Mouse (Mus musculus) MEL (cell line): Measurements from ENCODE around the gene Pipox. TPM values are rescaled to one million over a fixed set of nuclear protein-coding genes. Genes with fewer than 3 reads are reported as not detected.

Source experiments
- DNase-seq: peaks from one replicate; pipeline ENCODE4 v3.0.0; 2011; ENCODE audit warnings: low read depth, low spot score
- H3K27ac ChIP-seq: 2 replicates; pipeline ENCODE4 v1.5.1; 2012; ENCODE audit warnings: low read depth, mild to moderate bottlenecking, control low read depth, low read length, moderate library complexity; ENCODE audit not compliant: control insufficient read depth
- H3K27me3 ChIP-seq, 2 experiments: fragments of 150-350 bp in 1 of 2; sonication (generic) in 1 of 2; 2 replicates each; pipeline ENCODE4 v1.6.1; 2012; ENCODE audit warnings: low read length in 2 of 2, mild to moderate bottlenecking in 2 of 2, improper control_type of control experiment in 1 of 2, moderate library complexity in 1 of 2; ENCODE audit not compliant: insufficient read depth in 2 of 2, control insufficient read depth in 1 of 2
- H3K36me3 ChIP-seq, 2 experiments: 2 replicates each; pipeline ENCODE4 v1.6.1; 2012 to 2014; ENCODE audit warnings: low read length in 2 of 2, improper control_type of control experiment in 1 of 2, inconsistent platforms in 1 of 2, mild to moderate bottlenecking in 1 of 2; ENCODE audit not compliant: insufficient read depth in 2 of 2, control insufficient read depth in 1 of 2
- H3K4me1 ChIP-seq, 2 experiments: fragments of 150-350 bp in 1 of 2; sonication (generic) in 1 of 2; 2 replicates each; pipeline ENCODE4 v1.6.1; 2012; ENCODE audit warnings: low read length in 2 of 2, improper control_type of control experiment in 1 of 2, mild to moderate bottlenecking in 1 of 2; ENCODE audit not compliant: insufficient read depth in 2 of 2, control insufficient read depth in 1 of 2
- H3K4me3 ChIP-seq, 2 experiments: fragments of 150-350 bp in 1 of 2; sonication (generic) in 1 of 2; 2 replicates each; pipeline ENCODE4 v1.5.1; 2012; ENCODE audit warnings: low read depth in 2 of 2, low read length in 2 of 2, mild to moderate bottlenecking in 2 of 2, moderate library complexity in 2 of 2, control low read depth in 1 of 2, improper control_type of control experiment in 1 of 2; ENCODE audit not compliant: control insufficient read depth in 1 of 2, insufficient read depth in 1 of 2
- H3K79me2 ChIP-seq: 2 replicates; pipeline ENCODE4 v1.6.1; 2012; ENCODE audit warnings: mild to moderate bottlenecking, low read length, moderate library complexity; ENCODE audit not compliant: control insufficient read depth, poor library complexity, insufficient read depth
- H3K9ac ChIP-seq: 2 replicates; pipeline ENCODE4 v1.6.1; 2012; ENCODE audit warnings: low read depth, mild to moderate bottlenecking, control low read depth, low read length, moderate library complexity; ENCODE audit not compliant: control insufficient read depth, poor library complexity, severe bottlenecking
- H3K9me3 ChIP-seq: fragments of 150-350 bp; sonication (generic); replicated peaks from 2 replicates; pipeline ENCODE4 v1.6.1; 2012; ENCODE audit warnings: mild to moderate bottlenecking, low read length, improper control_type of control experiment, moderate library complexity; ENCODE audit not compliant: insufficient read depth
- BHLHE40 ChIP-seq: IDR thresholded peaks from 2 replicates; pipeline ENCODE4 v1.6.1; 2012; ENCODE audit warnings: low read depth, mild to moderate bottlenecking, inconsistent platforms, low read length, improper control_type of control experiment, borderline replicate concordance
- CHD1 ChIP-seq: IDR thresholded peaks from 2 replicates; pipeline ENCODE4 v1.6.1; 2012; ENCODE audit warnings: low read depth, mild to moderate bottlenecking, inconsistent platforms, low read length, improper control_type of control experiment
- CHD2 ChIP-seq: IDR thresholded peaks from 2 replicates; pipeline ENCODE4 v1.6.1; 2011; ENCODE audit warnings: low read length, improper control_type of control experiment
- CTCF ChIP-seq, 3 experiments: IDR thresholded peaks in 2 of 3; conservative IDR thresholded peaks in 1 of 3; 2 replicates each; pipeline ENCODE4 v1.5.1; 2011 to 2012; ENCODE audit warnings: low read length in 3 of 3, low read depth in 2 of 3, mild to moderate bottlenecking in 2 of 3, improper control_type of control experiment in 1 of 3, inconsistent platforms in 1 of 3, mixed read lengths in 1 of 3, moderate library complexity in 1 of 3; ENCODE audit not compliant: control insufficient read depth in 1 of 3, insufficient read depth in 1 of 3, poor library complexity in 1 of 3, severe bottlenecking in 1 of 3
- E2F4 ChIP-seq: IDR thresholded peaks from 2 replicates; pipeline ENCODE4 v1.6.1; 2011; ENCODE audit warnings: low read depth, low read length, improper control_type of control experiment, borderline replicate concordance
- ETS1 ChIP-seq: IDR thresholded peaks from 2 replicates; pipeline ENCODE4 v1.6.1; 2012; ENCODE audit warnings: low read depth, mild to moderate bottlenecking, inconsistent platforms, low read length, improper control_type of control experiment, moderate library complexity
- GATA1 ChIP-seq: IDR thresholded peaks from 2 replicates; pipeline ENCODE4 v1.6.1; 2011; ENCODE audit warnings: low read depth, low read length, improper control_type of control experiment
- MAX ChIP-seq: IDR thresholded peaks from 2 replicates; pipeline ENCODE4 v1.6.1; 2011; ENCODE audit warnings: low read length, improper control_type of control experiment
- MEF2A ChIP-seq: IDR thresholded peaks from 2 replicates; pipeline ENCODE4 v1.6.1; 2014; ENCODE audit warnings: low read depth, mild to moderate bottlenecking, inconsistent platforms, low read length, improper control_type of control experiment; ENCODE audit not compliant: poor library complexity, insufficient replicate concordance, severe bottlenecking; ENCODE audit errors: extremely low read depth
- MYB ChIP-seq: IDR thresholded peaks from 2 replicates; pipeline ENCODE4 v1.6.1; 2011; ENCODE audit warnings: mild to moderate bottlenecking, low read depth, low read length, improper control_type of control experiment
- NELFE ChIP-seq: IDR thresholded peaks from 2 replicates; pipeline ENCODE4 v1.6.1; 2011; ENCODE audit warnings: low read depth, low read length, improper control_type of control experiment
- POLR2A ChIP-seq, 2 experiments: IDR thresholded peaks; 2 replicates each; pipeline ENCODE4 v1.6.1; 2011 to 2012; ENCODE audit warnings: low read length in 2 of 2, mild to moderate bottlenecking in 2 of 2, control low read depth in 1 of 2, improper control_type of control experiment in 1 of 2, low read depth in 1 of 2, moderate library complexity in 1 of 2; ENCODE audit not compliant: control insufficient read depth in 1 of 2, insufficient read depth in 1 of 2, poor library complexity in 1 of 2
- POLR2AphosphoS2 ChIP-seq: IDR thresholded peaks from 2 replicates; pipeline ENCODE4 v1.6.1; 2011; ENCODE audit warnings: low read length, improper control_type of control experiment
- POLR2AphosphoS5 ChIP-seq: IDR thresholded peaks from 2 replicates; pipeline ENCODE4 v1.6.1; 2012; ENCODE audit warnings: low read depth, borderline replicate concordance, mild to moderate bottlenecking, inconsistent platforms, low read length, moderate library complexity, mixed read lengths
- RAD21 ChIP-seq: IDR thresholded peaks from 2 replicates; pipeline ENCODE4 v1.6.1; 2011; ENCODE audit warnings: mild to moderate bottlenecking, low read depth, low read length, improper control_type of control experiment
- RCOR1 ChIP-seq: IDR thresholded peaks from 2 replicates; pipeline ENCODE4 v1.6.1; 2012; ENCODE audit warnings: low read depth, mild to moderate bottlenecking, inconsistent platforms, low read length, improper control_type of control experiment
- SIN3A ChIP-seq: IDR thresholded peaks from 2 replicates; pipeline ENCODE4 v1.6.1; 2012; ENCODE audit warnings: low read length, improper control_type of control experiment, inconsistent platforms
- SMC3 ChIP-seq: IDR thresholded peaks from 2 replicates; pipeline ENCODE4 v1.6.1; 2011; ENCODE audit warnings: low read depth, low read length, improper control_type of control experiment
- TBP ChIP-seq: IDR thresholded peaks from 2 replicates; pipeline ENCODE4 v1.8.0; 2011; ENCODE audit warnings: low read depth, low read length, improper control_type of control experiment
- TCF12 ChIP-seq: IDR thresholded peaks from 2 replicates; pipeline ENCODE4 v1.6.1; 2014; ENCODE audit warnings: low read depth, mild to moderate bottlenecking, inconsistent platforms, low read length, improper control_type of control experiment, moderate library complexity
- USF1 ChIP-seq: IDR thresholded peaks from 2 replicates; pipeline ENCODE4 v1.6.1; 2014; ENCODE audit warnings: low read depth, mild to moderate bottlenecking, inconsistent platforms, low read length, improper control_type of control experiment, moderate library complexity
- USF2 ChIP-seq, 2 experiments: IDR thresholded peaks; 2 replicates each; pipeline ENCODE4 v1.6.1; 2011 to 2012; ENCODE audit warnings: improper control_type of control experiment in 2 of 2, low read length in 2 of 2, borderline replicate concordance in 1 of 2, inconsistent platforms in 1 of 2, low read depth in 1 of 2, mild to moderate bottlenecking in 1 of 2; ENCODE audit not compliant: insufficient read depth in 1 of 2
- polyA plus RNA-seq, 2 experiments: library from polyadenylated mRNA; stranded (reverse) in 1 of 2; unstranded in 1 of 2; fragments of >175 nt in 1 of 2; fragments of >200 nt in 1 of 2; gene quantifications; 2 replicates each; pipeline versions ENCODE4 v1.2.1 to v1.2.4; 2012; ENCODE audit warnings: low replicate concordance in 2 of 2, low read depth in 1 of 2; ENCODE audit not compliant: insufficient read length in 2 of 2, insufficient read depth in 1 of 2, missing spikeins in 1 of 2
- total RNA-seq: library from RNA; depleted of rRNA; stranded (reverse); fragments of 300-350 nt; gene quantifications from 2 replicates; pipeline ENCODE4 v1.2.3, GENCODE M21; 2012

Gene Pipox
- total and polyA plus RNA-seq, 3 experiments: not detected

DNA sequence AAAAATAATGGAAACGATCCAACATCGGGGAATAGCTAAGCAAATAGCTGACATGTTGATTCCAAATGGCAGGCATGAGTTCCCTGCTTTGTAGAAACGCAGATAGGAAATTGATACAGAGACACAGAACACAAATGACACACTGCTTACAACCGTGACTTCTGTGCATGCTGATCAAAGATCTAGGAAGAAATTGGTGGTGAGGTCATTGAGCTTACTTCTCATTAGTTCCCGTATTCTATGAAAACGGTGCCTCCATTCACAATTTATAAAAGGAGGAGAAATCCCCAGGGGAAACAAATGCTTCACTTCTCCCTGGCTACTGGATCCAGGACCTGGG, 2.6 kb upstream of the Pipox start:
- no peaks in the 10 kb centered on the region for H3K79me2 ChIP-seq
- DNase-seq: no peak
- H3K9ac ChIP-seq: no peak overlapping the region
- H3K4me1 ChIP-seq: no peaks in the 10 kb centered on the region
- no peaks in the 10 kb centered on the region for H3K9me3 ChIP-seq
- no peak overlapping the region for H3K4me3 ChIP-seq
- H3K27me3 ChIP-seq: peaks cover 19 to 31% of the 10 kb centered on the region in 2 experiments
- H3K27ac ChIP-seq: no peak overlapping the region
- TF ChIP-seq CHD2: no peak
- no peak for TF ChIP-seq NELFE
- TF ChIP-seq GATA1: no peak
- no peak for TF ChIP-seq RCOR1
- no peak for TF ChIP-seq USF1
- TF ChIP-seq CHD1: no peak
- TF ChIP-seq SIN3A: no peak
- no peak for TF ChIP-seq TCF12
- no peak for TF ChIP-seq TBP
- no peak for TF ChIP-seq MAX
- no peak for TF ChIP-seq ETS1
- no peak for TF ChIP-seq POLR2A (IDR thresholded peaks at IDR 0.05; ENCODE audit: control insufficient read depth in 1 of 2, insufficient read depth in 1 of 2, low read depth in 1 of 2, low read length in 2 of 2, poor library complexity in 1 of 2)
- TF ChIP-seq POLR2AphosphoS2: no peak
- no peak for TF ChIP-seq E2F4
- no peak for TF ChIP-seq POLR2AphosphoS5
- TF ChIP-seq BHLHE40: no peak
- TF ChIP-seq RAD21: no peak
- TF ChIP-seq MYB: no peak
- TF ChIP-seq, all 39 proteins: peak for 0
- no peaks in the 10 kb centered on the region for H3K36me3 ChIP-seq

DNA sequence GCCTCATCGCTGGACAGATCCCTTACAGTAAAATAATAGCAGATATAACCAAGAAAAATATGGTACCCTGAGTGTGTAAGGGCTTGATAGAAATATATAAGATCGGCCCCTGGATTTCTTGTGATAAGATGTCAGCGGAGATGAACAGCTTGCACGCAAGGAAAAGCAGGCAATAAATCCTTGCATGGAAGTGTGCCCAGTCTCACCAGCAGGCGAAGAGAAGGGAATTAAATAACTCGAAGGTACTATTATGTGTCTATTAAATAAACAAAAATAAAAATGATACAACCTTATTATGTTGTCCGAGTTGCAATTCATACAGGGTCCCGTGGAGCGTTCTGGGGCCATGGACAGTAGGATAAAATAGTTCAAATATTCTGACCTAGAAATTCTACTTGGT, 2.1 kb upstream of the Pipox start:
- H3K9ac ChIP-seq: no peak overlapping the region
- no peak for DNase-seq
- H3K27me3 ChIP-seq: peaks cover 20 to 30% of the 10 kb centered on the region in 2 experiments
- H3K4me3 ChIP-seq: no peak overlapping the region
- no peaks in the 10 kb centered on the region for H3K4me1 ChIP-seq
- no peak for TF ChIP-seq POLR2AphosphoS2
- TF ChIP-seq SMC3: no peak
- TF ChIP-seq USF2 (IDR thresholded peaks at IDR 0.05; ENCODE audit: borderline replicate concordance in 1 of 2, insufficient read depth in 1 of 2, low read depth in 1 of 2, low read length in 2 of 2): no peak
- TF ChIP-seq MYB: no peak
- no peak for TF ChIP-seq CTCF (IDR thresholded peaks at IDR 0.05 in 2 of 3, conservative IDR thresholded peaks at IDR 0.05 in 1 of 3; ENCODE audit: control insufficient read depth in 1 of 3, insufficient read depth in 1 of 3, low read depth in 2 of 3, low read length in 3 of 3, poor library complexity in 1 of 3, severe bottlenecking in 1 of 3)
- no peak for TF ChIP-seq CHD1
- TF ChIP-seq MEF2A: no peak
- TF ChIP-seq, all 39 proteins: peak for 0
- H3K79me2 ChIP-seq: no peaks in the 10 kb centered on the region
- H3K27ac ChIP-seq: no peak overlapping the region
- H3K9me3 ChIP-seq: no peaks in the 10 kb centered on the region
- H3K36me3 ChIP-seq: no peaks in the 10 kb centered on the region
